Mouse (Mus musculus): ENCODE data around the gene Ppp1r16b.

Ppp1r16b gene

GRCm38 (mm10) chr2:158690116-158690515 lies 24.9 kb downstream of the Ppp1r16b start:
- DNase-seq (ENCODE audit: low spot score in 2 of 2), result peak in 1 of 2 experiments; percentile 53

DNA sequence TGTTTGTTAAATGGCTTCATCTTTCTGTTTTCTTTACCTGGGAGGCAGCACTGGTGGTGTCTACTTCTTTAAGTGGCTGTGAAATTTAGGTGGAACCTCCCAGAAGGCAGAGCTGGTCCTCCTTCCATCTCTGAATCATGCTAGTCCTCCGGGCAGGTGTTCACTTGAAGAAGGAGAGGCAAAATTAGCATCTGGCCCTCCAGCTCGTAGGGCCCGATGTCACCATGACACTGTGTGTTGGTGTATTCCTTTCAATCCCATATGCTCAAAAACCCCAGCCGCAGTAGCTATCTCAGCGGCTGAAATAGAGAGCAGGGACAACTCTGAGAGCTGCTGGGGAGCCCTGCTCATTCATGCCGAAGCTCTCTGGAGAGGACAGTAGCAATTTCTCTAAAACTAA lies 27.0 kb downstream of the Ppp1r16b start:
- no peak for DNase-seq (ENCODE audit: low spot score in 2 of 2)

GRCm38 (mm10) chr2:158695811-158696210 lies 30.6 kb downstream of the Ppp1r16b start:
- no peak for DNase-seq (ENCODE audit: low spot score in 2 of 2)

- no peak for DNase-seq (ENCODE audit: low spot score in 2 of 2)
These were observed 31.3 kb downstream of the Ppp1r16b start for GRCm38 (mm10) chr2:158696451-158696850.

- no peak for DNase-seq (ENCODE audit: low spot score in 2 of 2)
These were observed 34.7 kb downstream of the Ppp1r16b start for GRCm38 (mm10) chr2:158699908-158700307.

DNA sequence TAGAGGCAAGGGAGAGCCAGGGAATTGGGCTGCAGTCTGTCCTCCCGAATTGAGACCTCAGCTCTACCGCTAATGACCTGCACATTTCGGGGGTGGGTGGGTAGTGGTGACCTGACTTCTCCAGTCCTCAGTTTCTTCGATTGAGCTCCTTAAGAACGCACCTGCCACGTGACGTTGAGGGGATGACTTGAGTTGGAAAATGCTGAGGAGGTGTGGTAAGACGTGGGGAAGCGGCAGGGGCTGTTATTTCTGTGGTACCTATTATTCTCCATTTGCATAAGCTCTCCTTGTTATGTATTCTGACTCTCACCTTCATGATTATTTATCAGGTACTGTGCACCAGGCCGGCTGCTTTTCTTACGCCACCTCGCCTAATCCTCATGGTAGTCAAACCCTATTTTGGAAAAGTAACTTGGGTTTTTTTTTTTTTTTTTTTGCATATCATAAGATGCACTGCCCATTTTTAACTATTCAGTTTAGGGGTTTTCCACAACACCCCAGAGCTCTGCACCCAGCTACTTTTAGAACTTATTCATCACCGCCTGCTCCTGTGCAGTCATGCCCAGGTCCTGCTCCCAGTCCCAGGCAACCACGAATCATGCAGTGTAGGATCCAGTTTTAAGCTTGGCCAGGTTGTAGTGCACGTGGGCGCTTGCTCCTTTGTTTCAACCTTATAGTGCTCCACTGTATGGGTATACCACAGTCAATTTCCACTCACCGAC lies 35.5 kb downstream of the Ppp1r16b start:
- DNase-seq (ENCODE audit: low spot score in 2 of 2), result no peak

- DNase-seq (ENCODE audit: low spot score in 2 of 2), result no peak
These were observed 36.3 kb downstream of the Ppp1r16b start for GRCm38 (mm10) chr2:158701505-158701904.

DNA sequence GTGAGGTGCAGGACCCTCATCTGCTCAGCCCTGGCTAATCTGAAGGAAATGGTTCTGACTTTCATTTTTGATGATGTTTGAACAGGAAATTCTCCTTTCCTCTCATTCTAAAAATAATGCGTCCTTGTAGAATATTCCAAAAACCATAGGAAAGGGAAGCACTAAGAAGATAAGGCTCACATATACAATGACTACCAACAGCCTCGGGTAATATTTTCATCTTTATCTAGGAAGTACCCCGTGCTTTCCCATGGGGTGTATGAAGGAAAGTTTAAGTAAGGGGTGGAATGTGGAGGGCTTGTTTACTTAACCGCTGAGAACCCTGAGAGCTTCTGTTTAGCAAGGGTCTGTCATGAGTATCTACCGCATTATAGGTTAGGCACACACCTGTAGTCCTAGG lies 37.0 kb downstream of the Ppp1r16b start:
- no peak for DNase-seq (ENCODE audit: low spot score in 2 of 2)

DNA sequence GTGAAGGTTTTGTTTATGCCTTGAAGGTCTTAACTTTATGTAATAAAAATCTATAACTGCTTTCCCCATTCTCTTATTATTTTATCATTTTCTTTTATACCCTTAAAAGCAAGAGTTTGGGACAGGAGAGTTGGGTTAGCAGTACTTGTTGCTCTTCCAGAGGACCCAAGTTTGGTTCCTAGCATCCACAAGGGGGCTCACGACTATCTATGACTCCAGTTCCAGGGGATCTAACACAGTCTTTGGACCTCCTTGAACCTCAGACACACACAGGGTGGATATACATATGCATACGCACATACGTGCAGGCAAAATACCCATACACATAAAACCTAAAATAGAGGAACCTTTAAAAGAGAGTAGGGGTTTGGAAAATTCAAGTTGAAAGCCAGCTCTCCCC lies 39.5 kb downstream of the Ppp1r16b start:
- no peak for DNase-seq (ENCODE audit: low spot score in 2 of 2)

- DNase-seq (ENCODE audit: low spot score in 2 of 2), result no peak
These were observed 40.3 kb downstream of the Ppp1r16b start for GRCm38 (mm10) chr2:158705529-158705928.

- DNase-seq (ENCODE audit: low spot score in 2 of 2), result no peak
These were observed 41.7 kb downstream of the Ppp1r16b start for GRCm38 (mm10) chr2:158706704-158707408.

- DNase-seq (ENCODE audit: low spot score in 2 of 2), result no peak
These were observed 42.9 kb downstream of the Ppp1r16b start for GRCm38 (mm10) chr2:158708121-158708520.

- no peak for DNase-seq (ENCODE audit: low spot score in 2 of 2)
These were observed 46.9 kb downstream of the Ppp1r16b start for GRCm38 (mm10) chr2:158711929-158712751.

- no peak for DNase-seq (ENCODE audit: low spot score in 2 of 2)
These were observed 49.6 kb downstream of the Ppp1r16b start for GRCm38 (mm10) chr2:158714826-158715225.

- no peak for DNase-seq (ENCODE audit: low spot score in 2 of 2)
These were observed 50.9 kb downstream of the Ppp1r16b start for GRCm38 (mm10) chr2:158716066-158716465.

- no peak for DNase-seq (ENCODE audit: low spot score in 2 of 2)
These were observed 52.6 kb downstream of the Ppp1r16b start for GRCm38 (mm10) chr2:158717551-158718418.

DNA sequence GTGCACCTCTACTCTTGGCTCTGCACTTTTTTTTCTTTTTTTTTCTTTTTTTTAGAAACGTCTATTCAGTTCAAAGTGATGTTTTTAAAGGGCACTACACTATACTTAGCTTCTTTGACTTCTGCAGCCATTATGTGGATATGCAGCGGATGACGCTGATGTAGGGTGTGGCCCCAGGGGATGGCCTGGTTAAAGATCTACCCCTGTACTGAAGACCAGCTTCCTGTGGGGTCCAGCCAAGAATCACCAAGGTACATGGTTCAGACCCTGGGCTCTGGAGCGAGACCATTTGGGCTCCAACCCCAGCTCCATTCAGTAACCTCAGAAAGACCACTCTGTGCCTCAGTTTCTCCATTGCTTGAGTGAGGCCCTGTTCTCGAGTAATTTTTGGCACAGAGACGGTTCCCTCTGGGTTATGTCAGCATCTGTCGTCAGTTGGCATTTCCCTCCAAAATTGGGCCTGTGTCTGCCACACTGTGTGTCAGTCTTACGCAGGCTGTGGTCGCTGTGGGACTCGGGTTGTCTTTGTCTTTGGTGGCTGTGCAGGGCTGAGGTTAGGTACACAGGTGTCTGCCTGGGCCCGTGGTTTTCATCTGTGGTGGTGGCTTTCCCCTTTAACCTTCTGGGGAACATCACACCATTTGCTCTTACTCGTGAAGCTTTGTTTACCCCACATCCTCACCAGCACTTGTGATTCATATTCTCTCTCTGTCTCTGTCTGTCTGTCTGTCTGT lies 53.8 kb downstream of the Ppp1r16b start:
- DNase-seq (ENCODE audit: low spot score in 2 of 2), result peak in 1 of 2 experiments; percentile 52

GRCm38 (mm10) chr2:158720715-158721370 lies 55.6 kb downstream of the Ppp1r16b start:
- no peak for DNase-seq (ENCODE audit: low spot score in 2 of 2)

DNA sequence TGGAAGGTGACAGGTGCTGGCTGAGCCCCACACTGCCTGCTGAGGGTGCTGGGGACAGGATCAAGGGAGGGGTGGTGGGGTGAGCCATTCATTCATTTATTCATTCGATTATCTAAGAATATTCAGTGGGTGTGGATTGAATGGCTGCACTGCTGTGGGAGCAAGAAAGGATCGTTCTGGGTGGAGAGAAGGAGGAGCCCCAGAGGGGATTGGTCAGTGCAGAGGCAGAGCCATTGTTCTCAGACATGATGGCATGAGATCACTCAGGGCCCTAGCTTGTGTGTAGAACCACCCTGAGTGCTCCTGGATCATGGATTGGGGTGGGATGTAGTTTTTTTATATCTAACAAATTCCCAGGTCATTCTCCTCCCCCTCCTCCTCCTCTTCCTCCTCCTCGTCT lies 56.3 kb downstream of the Ppp1r16b start:
- DNase-seq (ENCODE audit: low spot score in 2 of 2), result no peak

- no peak for DNase-seq (ENCODE audit: low spot score in 2 of 2)
These were observed 56.9 kb downstream of the Ppp1r16b start for GRCm38 (mm10) chr2:158722135-158722534.
